Mouse (Mus musculus): ENCODE measurements at regions not wholly inside any gene's neighbourhood (a gene's known extent, or its start where the extent isn't known, plus 50 kb on each side); places are given as distances from the start of the nearest gene placed in this dataset.

DNA sequence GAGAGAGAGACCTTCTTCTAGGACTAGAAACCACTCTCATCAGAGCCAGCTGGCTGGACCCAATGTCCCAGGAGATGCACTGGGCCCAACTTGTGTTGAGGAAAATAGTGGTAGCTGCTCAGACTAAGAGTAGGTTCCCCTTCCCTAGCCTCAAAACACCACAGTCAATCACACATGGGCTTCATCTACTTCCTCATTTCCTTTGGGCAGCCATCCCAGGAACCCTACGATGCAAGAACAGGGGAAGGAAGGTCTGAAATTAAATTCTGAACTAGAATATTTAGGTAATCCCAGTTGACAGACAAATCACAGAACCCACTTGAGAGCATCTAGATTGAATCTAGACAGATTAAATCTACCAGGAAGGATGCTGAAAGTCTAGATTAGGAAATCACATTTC lies 56.8 kb upstream of the Agps start:
- no peak for TF ChIP-seq CTCF (IDR thresholded peaks at IDR 0.05)
- TF ChIP-seq POLR2A (IDR thresholded peaks at IDR 0.05; ENCODE audit: insufficient read depth, low read depth, low read length) = no peak
- TF ChIP-seq EP300 (IDR thresholded peaks at IDR 0.05; ENCODE audit: insufficient read depth, low read depth, low read length) = no peak
